Mouse (Mus musculus) megakaryocyte, embryonic 14.5 days (primary cell): ENCODE measurements around the gene St5. TPM values are rescaled to one million over a fixed set of nuclear protein-coding genes. Genes with fewer than 3 reads are reported as not detected.
A peak's percentile ranks its signal among the peaks of the same experiment; 100 is the strongest.

Experiments used
- H3K27me3 ChIP-seq: replicated peaks from 2 replicates; pipeline ENCODE3; 2012; ENCODE audit warnings: inconsistent platforms
- H3K36me3 ChIP-seq: replicated peaks from 2 replicates; pipeline ENCODE3; 2012; ENCODE audit warnings: low read length, inconsistent platforms, mixed read lengths
- H3K4me1 ChIP-seq: 2 replicates; pipeline ENCODE4 v1.6.1; 2012; ENCODE audit warnings: inconsistent platforms
- H3K4me3 ChIP-seq: replicated peaks from 2 replicates; pipeline ENCODE3; 2012; ENCODE audit warnings: moderate library complexity, mild to moderate bottlenecking, inconsistent platforms
- H3K9me3 ChIP-seq: 2 replicates; pipeline ENCODE4 v1.6.1; 2012; ENCODE audit warnings: inconsistent platforms
- FLI1 ChIP-seq: IDR thresholded peaks from 2 replicates; pipeline ENCODE4 v1.6.1; 2012; ENCODE audit warnings: low read length, inconsistent platforms, mixed read lengths
- GATA1 ChIP-seq: IDR thresholded peaks from 3 replicates; pipeline ENCODE4 v1.6.1; 2012; ENCODE audit warnings: mixed read lengths, low read length, inconsistent platforms, borderline replicate concordance
- polyA plus RNA-seq: library from polyadenylated mRNA; stranded (reverse); fragments of >175 nt; gene quantifications from 2 replicates; pipeline ENCODE4 v1.2.3, GENCODE M21; 2012; ENCODE audit warnings: low replicate concordance; ENCODE audit not compliant: insufficient read depth

The St5 gene
- polyA plus RNA-seq, 1 experiment = 1.1 TPM

DNA sequence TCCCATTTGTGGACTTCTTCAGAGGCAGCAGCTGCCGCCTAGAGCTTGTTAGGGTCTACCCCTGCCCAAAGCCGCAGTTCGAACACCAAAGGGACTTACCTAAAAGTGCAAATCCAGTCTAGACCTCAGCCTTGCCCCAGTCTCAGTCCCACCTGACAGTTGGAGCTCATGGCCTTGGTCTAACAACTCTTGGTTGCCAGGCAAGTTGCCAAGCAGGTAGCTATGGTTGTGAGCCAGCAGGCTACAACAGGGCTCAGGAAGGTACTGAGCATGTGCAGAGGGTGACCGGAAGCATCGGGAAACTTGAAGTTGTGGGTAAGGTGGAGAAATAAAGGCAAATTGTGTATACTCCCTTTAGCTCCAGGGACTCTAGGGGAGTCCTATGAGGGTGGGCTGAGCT is 20.3 kb upstream of the St5 start, which contains the start of gene BC051019:
TSS of gene BC051019 (minus strand) at position 154 of the 400 bp plus-strand sequence.
- H3K27me3 ChIP-seq = peaks cover 16% of the 10 kb centered on the region
- peaks cover 26% of the 10 kb centered on the region for H3K9me3 ChIP-seq
- H3K4me1 ChIP-seq = peaks cover 6% of the 10 kb centered on the region
- no peaks in the 10 kb centered on the region for H3K36me3 ChIP-seq
- no peak within 1 kb of the TSS for H3K4me3 ChIP-seq
- TF ChIP-seq FLI1 (no peak), GATA1 (no peak)

DNA sequence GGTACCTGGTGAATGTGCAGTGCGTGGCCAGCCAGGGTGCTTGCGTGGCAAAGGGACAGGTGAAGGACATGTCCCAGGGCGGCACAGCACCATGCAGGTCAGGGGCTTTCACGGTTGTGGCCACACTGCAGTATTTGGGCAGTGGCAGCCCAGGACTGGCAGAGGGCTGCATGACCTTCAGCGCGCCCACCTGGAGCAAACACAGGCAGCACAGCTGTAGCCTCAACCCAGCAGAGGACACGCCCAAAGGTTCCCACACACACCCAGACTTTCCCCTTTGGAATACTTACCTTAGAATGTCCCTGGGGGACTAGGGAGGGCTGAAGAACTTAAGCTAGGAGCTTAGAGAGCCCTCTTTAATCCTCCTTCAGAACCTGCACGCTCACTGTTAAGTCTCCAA is 19.7 kb upstream of the St5 start:
- no peak for TF ChIP-seq GATA1
- TF ChIP-seq FLI1 = no peak
- peaks cover 16% of the 10 kb centered on the region for H3K27me3 ChIP-seq
- H3K4me1 ChIP-seq = peaks cover 6% of the 10 kb centered on the region
- H3K9me3 ChIP-seq = peaks cover 26% of the 10 kb centered on the region
- no peaks in the 10 kb centered on the region for H3K36me3 ChIP-seq
- H3K4me3 ChIP-seq = no peak overlapping the region

DNA sequence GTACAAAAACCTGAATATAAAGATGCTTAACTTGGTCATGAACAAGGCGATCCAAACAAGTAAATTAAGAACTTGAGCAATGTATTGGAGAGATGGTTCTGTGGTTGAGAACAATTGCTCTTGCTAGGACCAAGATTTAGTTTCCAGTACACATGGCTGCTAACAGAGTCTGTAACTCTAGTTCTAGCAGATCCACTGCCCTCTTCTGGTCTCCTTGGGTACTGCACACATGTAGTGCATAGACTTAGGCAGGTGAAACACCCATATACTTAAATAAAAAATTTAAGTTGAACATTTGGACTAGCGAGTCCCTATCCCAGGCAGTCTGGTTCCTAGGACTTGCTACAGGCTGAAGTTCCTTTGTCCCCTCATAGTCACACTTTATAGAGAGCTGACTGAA is 19.2 kb upstream of the St5 start:
- Histone ChIP-seq H3K36me3 (no peaks in the 10 kb centered on the region), H3K27me3 (peaks cover 15% of the 10 kb centered on the region), H3K4me3 (no peak overlapping the region), H3K4me1 (peaks cover 6% of the 10 kb centered on the region), H3K9me3 (peaks cover 26% of the 10 kb centered on the region)
- no peak for TF ChIP-seq FLI1
- TF ChIP-seq GATA1 = no peak

DNA sequence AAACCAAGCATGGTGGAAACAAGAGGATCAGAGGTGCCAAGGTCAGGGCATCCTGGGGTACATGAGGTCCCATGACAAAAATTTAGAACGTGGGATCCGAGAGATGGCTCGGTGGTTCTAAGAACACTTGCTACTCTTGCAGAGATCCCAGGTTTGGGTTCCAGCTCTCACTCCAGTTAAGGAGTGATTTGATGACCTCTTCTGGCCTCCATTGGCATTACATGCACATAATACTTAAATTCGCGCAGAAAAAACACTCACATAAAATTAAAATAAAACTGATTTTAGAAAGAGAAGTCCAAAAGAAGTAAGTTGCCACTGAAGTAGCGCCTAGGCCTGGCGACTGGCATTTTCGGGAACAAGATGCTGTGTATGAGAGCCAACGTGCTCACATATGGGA is 15.9 kb upstream of the St5 start:
- no peak for TF ChIP-seq FLI1
- TF ChIP-seq GATA1 = no peak

DNA sequence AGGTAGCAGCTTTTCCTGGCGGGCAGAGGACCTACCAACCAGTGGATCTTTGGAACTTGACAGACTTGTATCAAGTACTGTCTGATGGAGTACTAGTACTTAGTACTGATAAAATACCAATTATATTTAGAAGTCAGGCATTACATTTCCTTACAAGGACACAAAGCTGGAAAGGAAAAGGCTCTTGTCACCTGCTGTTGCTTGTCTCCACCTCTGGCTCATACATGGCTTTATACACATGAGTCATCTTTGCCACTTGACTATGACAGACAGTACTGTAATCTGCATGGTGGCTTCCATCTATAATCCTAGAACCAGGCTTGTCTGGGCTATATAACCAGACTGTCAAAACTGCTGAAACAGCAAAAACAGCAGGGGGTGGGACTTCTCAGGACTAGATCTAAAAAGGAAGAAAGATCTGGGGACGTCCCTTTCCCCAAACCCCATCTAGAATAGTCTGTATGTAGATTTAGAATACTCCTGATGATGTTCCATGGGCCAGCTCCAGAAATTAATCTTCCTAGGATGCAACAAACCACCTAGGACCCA is 10.1 kb upstream of the St5 start:
- H3K4me3 ChIP-seq = no peak overlapping the region
- peaks cover 8% of the 10 kb centered on the region for H3K27me3 ChIP-seq
- peaks cover 52% of the 10 kb centered on the region for H3K36me3 ChIP-seq
- H3K9me3 ChIP-seq = no peaks in the 10 kb centered on the region
- H3K4me1 ChIP-seq = peaks cover 12% of the 10 kb centered on the region
- TF ChIP-seq GATA1 (no peak), FLI1 (no peak)

More for the DNA sequence above, 15.9 kb upstream of the St5 start:
- Histone ChIP-seq H3K4me1 (no peaks in the 10 kb centered on the region), H3K4me3 (no peak overlapping the region), H3K9me3 (peaks cover 26% of the 10 kb centered on the region), H3K36me3 (no peaks in the 10 kb centered on the region), H3K27me3 (peaks cover 14% of the 10 kb centered on the region)

DNA sequence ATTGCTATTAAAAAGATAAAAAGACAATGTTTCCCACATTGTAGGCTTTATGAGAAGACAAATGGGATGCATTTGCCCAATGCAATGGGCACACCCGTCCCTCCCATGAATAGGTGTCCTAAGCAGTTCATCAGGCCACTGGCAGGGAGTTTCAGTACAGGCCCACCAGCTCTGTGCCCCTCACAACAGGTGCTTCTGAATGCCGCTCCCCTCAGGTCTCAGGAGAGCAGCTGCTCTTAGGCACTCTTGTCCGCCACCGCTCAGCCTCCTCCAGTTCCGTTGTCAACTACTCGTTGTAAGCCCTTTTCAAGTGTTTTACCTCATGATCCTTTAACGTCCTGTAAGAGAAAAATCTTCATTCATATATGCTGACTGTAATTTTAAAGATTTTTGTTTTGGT is 8.8 kb upstream of the St5 start:
- peaks cover 61% of the 10 kb centered on the region for H3K36me3 ChIP-seq
- no peak overlapping the region for H3K4me3 ChIP-seq
- no peaks in the 10 kb centered on the region for H3K9me3 ChIP-seq
- peaks cover 6% of the 10 kb centered on the region for H3K27me3 ChIP-seq
- H3K4me1 ChIP-seq = peaks cover 26% of the 10 kb centered on the region
- TF ChIP-seq FLI1 = no peak
- no peak for TF ChIP-seq GATA1

DNA sequence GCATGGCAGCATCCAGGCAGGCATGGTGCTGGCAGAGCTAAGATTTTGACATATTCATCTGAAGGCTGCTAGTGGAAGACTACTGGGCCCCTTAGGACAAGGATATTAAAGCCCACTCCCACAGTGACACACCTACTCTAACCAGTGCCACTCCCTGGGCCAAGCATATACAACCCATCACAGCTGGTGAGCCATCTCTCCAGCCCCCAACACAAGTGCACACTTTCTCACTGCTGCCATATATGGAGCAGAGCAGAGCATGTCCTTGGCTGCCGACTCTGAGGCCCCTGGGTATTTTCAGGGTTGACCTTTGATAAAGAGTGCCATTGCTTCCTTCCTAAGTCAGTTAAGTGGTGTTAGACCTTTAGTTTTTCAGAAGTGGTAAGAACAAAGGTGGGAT is 6.7 kb upstream of the St5 start:
- peaks cover 69% of the 10 kb centered on the region for H3K36me3 ChIP-seq
- no peaks in the 10 kb centered on the region for H3K9me3 ChIP-seq
- peaks cover 46% of the 10 kb centered on the region for H3K4me1 ChIP-seq
- H3K27me3 ChIP-seq = no peaks in the 10 kb centered on the region
- H3K4me3 ChIP-seq = no peak overlapping the region
- TF ChIP-seq FLI1 (no peak), GATA1 (no peak)

DNA sequence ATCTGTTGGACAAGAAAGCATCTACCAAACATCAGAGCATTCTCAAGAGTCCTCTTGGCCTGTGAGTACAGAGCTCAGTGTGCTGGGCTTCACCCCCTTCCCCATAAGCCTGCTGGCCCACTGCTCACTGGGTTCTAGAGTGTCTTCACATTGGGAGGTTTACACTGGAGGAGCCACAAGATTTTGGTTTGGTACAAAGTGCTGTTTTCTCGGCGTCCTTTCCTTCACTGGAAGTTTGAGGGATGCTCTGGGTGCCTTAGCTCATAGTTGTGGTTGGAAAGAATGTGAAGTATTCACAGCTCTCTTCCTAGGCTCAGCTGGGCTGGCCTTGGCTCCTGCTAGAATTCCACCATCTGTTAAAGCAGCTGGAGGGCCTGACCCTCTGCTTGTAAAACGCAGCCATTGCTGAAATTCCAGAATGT is 5.6 kb upstream of the St5 start:
- H3K27me3 ChIP-seq = no peaks in the 10 kb centered on the region
- peaks cover 57% of the 10 kb centered on the region for H3K4me1 ChIP-seq
- no peak for TF ChIP-seq GATA1
- TF ChIP-seq FLI1 = no peak
- no peaks in the 10 kb centered on the region for H3K9me3 ChIP-seq
- peaks cover 72% of the 10 kb centered on the region for H3K36me3 ChIP-seq
- H3K4me3 ChIP-seq = no peak overlapping the region

DNA sequence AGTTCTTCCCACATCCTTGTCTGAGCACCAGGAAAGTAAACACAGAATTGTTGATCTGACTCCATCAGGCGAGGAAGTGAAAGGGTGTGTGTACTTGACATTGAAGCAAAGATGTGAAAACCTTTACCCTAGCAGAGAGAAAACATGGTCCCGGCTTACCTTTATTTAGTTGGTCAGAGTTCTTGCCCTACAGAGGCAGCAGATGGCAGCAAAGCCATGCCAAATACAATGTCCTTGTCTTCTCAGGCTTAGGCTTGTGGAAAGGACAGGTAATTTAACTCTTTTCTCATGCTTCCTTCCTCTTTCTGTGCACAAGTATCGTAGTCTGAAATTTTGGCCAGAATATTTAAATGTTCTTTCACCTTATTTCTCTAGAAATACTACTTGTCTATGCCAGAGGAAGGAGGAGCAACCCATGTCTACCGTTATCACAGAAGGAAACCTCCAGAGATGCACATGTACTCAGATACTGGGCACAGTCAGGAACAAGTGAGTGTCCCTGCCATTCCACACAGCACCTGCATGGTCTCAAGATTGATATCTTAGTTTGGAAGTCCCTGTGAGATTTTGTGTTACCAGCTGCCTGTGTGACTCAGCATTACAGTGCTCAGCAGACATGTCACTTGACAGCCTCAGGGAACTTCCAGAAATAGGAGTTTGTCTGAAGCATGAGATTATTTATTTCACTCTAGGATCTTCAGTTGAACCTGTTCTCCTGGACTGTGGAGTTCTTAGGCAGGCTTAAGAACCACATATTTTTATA is 3.8 kb upstream of the St5 start:
- Histone ChIP-seq H3K4me3 (peak overlapping the region; percentile 81), H3K36me3 (peaks cover 57% of the 10 kb centered on the region), H3K9me3 (no peaks in the 10 kb centered on the region), H3K4me1 (peaks cover 70% of the 10 kb centered on the region), H3K27me3 (no peaks in the 10 kb centered on the region)
- TF ChIP-seq FLI1 = no peak
- no peak for TF ChIP-seq GATA1

DNA sequence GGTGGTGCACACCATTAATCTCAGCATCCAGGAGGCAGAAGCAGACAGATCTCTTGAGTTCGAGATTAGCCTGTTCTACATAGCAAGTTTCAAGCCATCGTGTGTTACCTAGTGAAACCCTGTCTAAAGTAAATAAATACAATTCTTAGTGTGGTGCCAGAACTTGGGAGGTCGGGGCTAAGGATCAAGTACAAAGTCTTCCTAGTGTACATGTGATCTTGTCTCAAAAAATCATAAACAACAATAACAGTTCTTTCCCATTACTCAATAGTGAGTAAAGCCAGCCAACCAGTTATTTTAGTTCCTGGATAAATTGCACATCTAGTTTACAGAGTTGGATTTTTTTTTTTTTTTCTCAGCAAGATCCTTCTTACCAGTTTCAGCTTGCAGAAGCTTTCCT is 1.1 kb upstream of the St5 start:
- no peaks in the 10 kb centered on the region for H3K9me3 ChIP-seq
- H3K4me1 ChIP-seq = peaks cover 68% of the 10 kb centered on the region
- peak overlapping the region; percentile 99 for H3K4me3 ChIP-seq
- H3K36me3 ChIP-seq = peaks cover 30% of the 10 kb centered on the region
- TF ChIP-seq FLI1 = no peak
- no peak for TF ChIP-seq GATA1
- H3K27me3 ChIP-seq = no peaks in the 10 kb centered on the region
